Mouse (Mus musculus) lung, postnatal 25 days (tissue): ENCODE data around the gene Wdr43.
"Not testable (repeated sequence)": the region's sequence is repeated elsewhere in the genome, so short reads cannot be mapped to it uniquely, and the experiment has no call there.

ENCODE experiments used
- DNase-seq: peaks from one replicate; pipeline ENCODE4 v3.0.0; 2022; ENCODE audit warnings: low spot score

Wdr43 gene

DNA sequence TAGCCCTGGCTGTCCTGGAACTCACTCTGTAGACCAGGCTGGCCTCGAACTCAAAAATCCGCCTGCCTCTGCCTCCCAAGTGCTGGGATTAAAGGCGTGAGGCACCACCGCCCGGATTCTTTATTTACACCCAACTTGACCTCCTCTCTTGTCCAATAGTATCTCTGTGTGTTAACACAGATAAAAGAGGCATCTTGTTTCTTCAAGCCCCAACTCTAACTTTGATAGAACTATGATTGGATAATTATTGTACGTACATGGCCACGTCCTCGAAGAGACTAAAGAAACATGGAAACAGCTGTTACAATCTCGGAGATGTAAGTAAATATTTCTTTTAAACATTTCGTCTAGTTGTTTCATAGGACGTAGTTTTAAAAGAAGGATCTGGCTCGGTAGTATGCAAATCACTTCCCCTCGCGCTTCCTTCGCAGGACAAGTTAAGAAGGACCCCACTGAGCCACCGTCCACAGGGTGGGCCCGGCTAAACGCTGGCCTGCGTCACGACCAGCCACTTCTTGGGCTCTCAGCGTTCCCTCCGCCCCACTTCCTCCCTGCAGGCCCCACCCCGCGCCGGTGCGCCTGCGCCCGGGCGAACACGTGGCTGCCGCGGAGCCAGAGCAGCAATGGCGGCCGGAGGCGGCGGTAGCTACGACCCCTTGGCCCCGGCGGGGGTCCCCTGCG lies at the start of gene Wdr43:
Gene Wdr43, plus strand, starts transcription at position 258 of the 681 bp plus-strand sequence.
- peak; percentile 97 for DNase-seq

GRCm38 (mm10) chr17:71579176-71579705 lies 36.5 kb upstream of the Wdr43 start:
- no peak for DNase-seq

- no peak for DNase-seq
These were observed 17.6 kb upstream of the Wdr43 start for GRCm38 (mm10) chr17:71597881-71598658.

- DNase-seq: peak; percentile 92
These were observed 16.8 kb upstream of the Wdr43 start for GRCm38 (mm10) chr17:71598659-71599554.

DNA sequence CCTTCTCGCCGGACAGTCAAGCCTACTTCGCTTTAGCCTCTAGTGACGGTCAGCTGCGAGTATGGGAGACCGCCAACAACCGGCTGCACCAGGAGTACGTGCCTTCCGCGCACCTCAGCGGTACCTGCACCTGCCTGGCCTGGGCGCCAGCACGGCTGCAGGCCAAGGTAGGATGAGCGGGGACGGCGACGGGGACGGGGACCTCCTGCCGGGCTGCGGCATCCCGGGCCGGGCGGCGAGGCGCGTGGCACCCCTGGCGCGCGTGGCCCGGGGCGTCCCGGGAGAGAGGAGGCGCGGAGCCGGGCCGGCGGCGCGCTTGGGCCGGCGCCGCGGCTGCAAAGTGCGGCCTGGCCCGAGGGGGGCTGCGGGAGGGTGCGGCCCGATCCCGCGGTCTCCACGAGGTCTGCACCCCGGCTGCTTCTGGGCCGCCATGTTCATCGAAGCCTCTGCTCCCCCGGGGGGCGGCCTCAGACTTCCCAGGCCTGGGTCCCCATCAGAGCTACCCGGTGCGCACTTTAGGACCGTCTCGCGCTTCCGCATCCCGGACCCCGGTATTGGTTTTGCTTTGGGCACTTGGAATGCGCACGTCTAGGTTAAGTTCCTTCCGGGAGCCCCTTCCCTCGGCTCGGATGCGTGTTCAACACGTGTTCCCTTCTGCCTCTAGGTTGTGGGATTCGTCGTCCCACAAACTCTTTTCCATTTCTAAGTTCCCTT lies 781 bp downstream of the Wdr43 start:
- DNase-seq: no peak

GRCm38 (mm10) chr17:71617033-71617362 lies 1.3 kb downstream of the Wdr43 start:
- DNase-seq: peak; percentile 5

- no peak for DNase-seq
These were observed 2.3 kb downstream of the Wdr43 start for GRCm38 (mm10) chr17:71617974-71618373.

- no peak for DNase-seq
These were observed 16.1 kb downstream of the Wdr43 start for GRCm38 (mm10) chr17:71631806-71632205.

- DNase-seq: no peak
These were observed 17.7 kb downstream of the Wdr43 start for GRCm38 (mm10) chr17:71633350-71633749.

GRCm38 (mm10) chr17:71636786-71637185 lies 21.1 kb downstream of the Wdr43 start:
- DNase-seq: no peak

GRCm38 (mm10) chr17:71637750-71638265 lies 22.1 kb downstream of the Wdr43 start:
- DNase-seq: no peak

DNA sequence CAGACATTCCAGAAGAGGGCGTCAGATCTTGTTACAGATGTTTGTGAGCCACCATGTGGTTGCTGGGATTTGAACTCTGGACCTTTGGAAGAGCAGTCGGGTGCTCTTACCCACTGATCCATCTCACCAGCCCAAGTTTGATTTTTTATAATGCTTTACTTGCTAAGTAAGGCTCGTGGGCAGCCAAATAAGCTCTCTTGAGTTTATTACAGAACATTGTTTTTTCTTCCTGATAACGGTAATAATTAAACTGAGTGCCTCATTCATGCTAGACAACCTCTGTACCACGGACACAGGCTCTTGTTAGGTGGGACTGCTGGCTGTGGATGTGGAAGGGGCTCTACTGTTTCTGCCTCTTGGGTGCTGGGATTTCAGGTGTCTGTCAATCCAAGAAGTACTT lies 23.4 kb downstream of the Wdr43 start:
- DNase-seq: not testable (repeated sequence)

DNA sequence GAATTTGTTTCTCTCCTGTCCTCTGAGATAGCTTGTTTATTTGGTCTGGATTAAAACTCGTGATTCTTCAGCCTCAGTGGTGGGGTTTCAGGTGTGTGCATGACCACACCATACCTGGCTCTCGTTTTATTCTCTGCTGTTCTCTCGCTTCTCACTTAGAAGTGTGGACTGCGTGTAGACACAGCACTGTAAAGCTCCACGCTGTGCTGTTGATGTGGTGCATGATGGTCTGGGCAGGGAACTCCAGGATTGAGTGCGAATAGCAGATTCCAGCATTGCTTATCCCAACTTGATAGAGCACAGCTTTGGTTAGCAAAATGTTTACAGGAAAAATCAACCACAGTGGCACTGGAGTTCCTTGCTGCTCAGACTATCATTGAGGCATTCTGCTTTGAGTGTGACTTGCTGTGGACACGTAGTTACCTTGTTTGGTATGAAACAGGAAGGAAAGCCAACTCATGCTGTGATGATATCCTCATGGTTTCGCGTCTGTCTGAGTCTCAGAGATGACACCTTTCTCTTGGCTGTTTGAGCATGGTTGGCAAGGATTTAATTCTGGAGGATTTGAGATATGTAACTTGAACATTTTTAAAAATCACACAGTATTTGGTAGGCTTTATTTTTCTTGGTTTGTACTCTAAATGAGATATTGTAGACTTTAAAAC lies 24.9 kb downstream of the Wdr43 start:
- no peak for DNase-seq

- no peak for DNase-seq
These were observed 26.5 kb downstream of the Wdr43 start for GRCm38 (mm10) chr17:71642190-71642589.

- no peak for DNase-seq
These were observed 34.3 kb downstream of the Wdr43 start for GRCm38 (mm10) chr17:71650011-71650410.

DNA sequence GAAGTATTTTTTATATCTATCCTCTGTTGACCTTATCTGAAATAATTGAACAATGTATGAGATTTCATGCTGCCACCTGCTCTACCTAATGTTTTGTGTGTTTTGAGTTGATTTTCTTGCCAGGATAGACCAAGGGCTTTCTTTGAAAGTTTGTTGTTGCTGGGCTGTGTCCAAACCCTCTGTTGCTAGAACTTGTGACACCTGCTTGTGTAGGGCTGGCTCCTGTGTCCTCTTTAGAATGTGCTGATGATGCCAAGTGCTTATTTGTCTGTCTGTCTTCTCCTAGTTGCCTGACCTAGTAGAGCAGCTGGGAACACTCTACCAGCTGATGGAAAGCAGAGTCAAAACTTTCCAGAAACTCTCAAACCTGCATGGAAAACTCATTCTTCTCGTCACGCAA lies 36.8 kb downstream of the Wdr43 start:
- DNase-seq: no peak

DNA sequence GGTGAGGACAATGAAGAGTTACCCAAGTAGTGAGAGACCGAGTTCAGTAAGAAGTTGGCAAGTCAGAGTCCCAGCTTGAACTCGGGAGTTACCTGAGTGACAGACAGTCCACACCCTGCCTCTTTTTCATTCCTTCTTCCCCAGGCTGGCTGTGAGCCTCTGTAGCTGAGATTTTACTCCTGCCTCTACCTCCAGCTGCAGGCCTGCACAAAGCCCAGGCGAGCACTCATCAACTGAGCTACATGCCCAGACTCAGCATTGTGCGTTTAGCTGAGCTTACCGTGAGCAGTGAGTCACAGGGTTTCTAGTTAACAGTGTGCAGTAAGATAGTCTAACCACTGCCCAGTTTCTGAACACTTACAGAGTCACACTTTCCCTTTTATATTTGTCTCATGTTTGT lies 37.2 kb downstream of the Wdr43 start:
- no peak for DNase-seq

GRCm38 (mm10) chr17:71657521-71657920 lies 41.8 kb downstream of the Wdr43 start:
- no peak for DNase-seq

DNA sequence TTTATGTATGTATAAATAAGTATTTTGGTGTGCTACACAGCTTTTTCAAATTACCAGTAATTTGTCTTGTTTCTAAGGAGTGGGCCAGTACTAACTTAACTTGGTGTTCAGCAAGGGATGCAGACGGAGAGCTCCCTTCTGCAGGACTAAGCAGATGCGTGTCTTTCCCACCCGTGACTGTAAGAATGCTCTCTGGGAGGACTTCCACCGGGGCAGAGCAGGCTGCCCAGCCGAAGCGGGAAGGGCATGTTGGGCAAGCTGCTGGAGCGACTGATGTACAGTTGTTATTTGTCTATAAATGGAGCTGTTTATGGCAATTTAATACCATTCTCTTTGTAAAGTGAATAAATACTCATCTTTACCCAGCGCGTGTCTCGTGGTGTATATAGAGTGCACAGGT lies 43.0 kb downstream of the Wdr43 start:
- no peak for DNase-seq

GRCm38 (mm10) chr17:71660390-71660789 lies 44.7 kb downstream of the Wdr43 start:
- no peak for DNase-seq

DNA sequence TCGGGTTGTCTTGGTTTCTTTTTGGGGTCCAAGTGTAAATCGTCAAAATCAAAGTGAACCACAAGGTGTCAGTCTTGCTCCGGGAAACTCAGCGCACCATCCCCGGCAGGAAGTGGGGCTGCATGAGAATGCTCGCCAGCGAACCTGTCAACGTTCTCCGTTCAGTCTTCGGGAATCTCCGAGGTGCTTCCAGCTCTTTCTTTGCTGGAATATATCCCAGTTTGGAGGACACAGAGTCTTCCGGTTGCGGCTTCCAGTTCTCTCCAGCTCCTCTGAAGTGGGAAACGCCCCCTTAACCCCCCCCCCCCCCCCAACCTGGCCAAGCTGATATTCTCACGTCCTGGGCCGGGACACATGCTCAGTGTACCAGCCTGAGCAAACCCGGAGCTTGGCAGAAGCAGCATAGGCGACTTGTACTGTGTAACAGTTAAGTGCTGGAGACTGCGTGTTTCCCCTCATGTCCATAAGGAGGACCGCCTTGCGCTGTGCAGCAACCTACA lies 47.1 kb downstream of the Wdr43 start:
- peak; percentile 79 for DNase-seq
